Mouse (Mus musculus) adrenal gland (tissue): ENCODE results near the gene Wbp2.

Source experiments
- intact Hi-C: fragments of 180-260 bp; cut with DNase I; formaldehyde crosslinking; loops from one replicate; pipeline ENCODE4 v1.15.1; 2025

Gene Wbp2

GRCm38 (mm10) chr11:116071510-116071909, 15.3 kb downstream of the Wbp2 start:
- intact Hi-C loops = no loop called here

- intact Hi-C loops = no loop called here
Observed at GRCm38 (mm10) chr11:116065345-116065744, 21.4 kb downstream of the Wbp2 start.

- intact Hi-C loops = no loop called here
Observed at GRCm38 (mm10) chr11:116064187-116064867, 22.5 kb downstream of the Wbp2 start.

GRCm38 (mm10) chr11:116063562-116063961, 23.2 kb downstream of the Wbp2 start:
- intact Hi-C loops = no loop called here

- intact Hi-C loops = no loop called here
Observed at GRCm38 (mm10) chr11:116062521-116062920, 24.3 kb downstream of the Wbp2 start.

- intact Hi-C loops = no loop called here
Observed at GRCm38 (mm10) chr11:116061641-116062415, 25.0 kb downstream of the Wbp2 start.

GRCm38 (mm10) chr11:116060596-116060995, 26.2 kb downstream of the Wbp2 start:
- intact Hi-C loops = no loop called here

GRCm38 (mm10) chr11:116059691-116060025, 27.1 kb downstream of the Wbp2 start:
- intact Hi-C loops = no loop called here

- intact Hi-C loops = no loop called here
Observed at GRCm38 (mm10) chr11:116058868-116059690, 27.7 kb downstream of the Wbp2 start.

GRCm38 (mm10) chr11:116058022-116058614, 28.7 kb downstream of the Wbp2 start:
- intact Hi-C loops = no loop called here

- intact Hi-C loops = no loop called here
Observed at GRCm38 (mm10) chr11:116057237-116057881, 29.4 kb downstream of the Wbp2 start.

GRCm38 (mm10) chr11:116055873-116056272, 30.9 kb downstream of the Wbp2 start:
- intact Hi-C loops = no loop called here

- intact Hi-C loops = no loop called here
Observed at GRCm38 (mm10) chr11:116053510-116054229, 33.1 kb downstream of the Wbp2 start.

GRCm38 (mm10) chr11:116050196-116050595, 36.6 kb downstream of the Wbp2 start:
- intact Hi-C loops = no loop called here

GRCm38 (mm10) chr11:116049610-116050009, 37.2 kb downstream of the Wbp2 start:
- intact Hi-C loops = no loop called here

- intact Hi-C loops = no loop called here
Observed at GRCm38 (mm10) chr11:116045173-116045572, 41.6 kb downstream of the Wbp2 start.

GRCm38 (mm10) chr11:116043286-116043685, 43.5 kb downstream of the Wbp2 start:
- intact Hi-C loops = no loop called here

GRCm38 (mm10) chr11:116042372-116043138, 44.2 kb downstream of the Wbp2 start:
- intact Hi-C loops = no loop called here

- intact Hi-C loops = no loop called here
Observed at GRCm38 (mm10) chr11:116041833-116042232, 45.0 kb downstream of the Wbp2 start.

- intact Hi-C loops = no loop called here
Observed at GRCm38 (mm10) chr11:116040593-116040992, 46.2 kb downstream of the Wbp2 start.
